Mouse (Mus musculus) C2C12 (cell line): ENCODE results near the gene BC017158.

Experiments used
- CTCF ChIP-seq: IDR thresholded peaks from one replicate; pipeline ENCODE4 v1.5.1; 2011; ENCODE audit not compliant: control insufficient read depth, insufficient read depth, insufficient read length
- USF1 ChIP-seq: IDR thresholded peaks from one replicate; pipeline ENCODE4 v1.6.1; 2011; ENCODE audit warnings: low read depth, mild to moderate bottlenecking, control low read depth, moderate library complexity

- TF ChIP-seq CTCF: no peak
- no peak for TF ChIP-seq USF1
These were observed 21.2 kb upstream of the BC017158 start for GRCm38 (mm10) chr7:128319140-128319539.
